Comparison of ENCODE assay signal across 8 mouse cellular contexts in genomic region chr2:121271236-121271927, GRCm38 (mm10). TPM values are rescaled to one million over a fixed set of nuclear protein-coding genes. Genes with fewer than 3 reads are reported as not detected.
DNase-seq lines count a peak whose midpoint lies in the region; ATAC-seq and TF ChIP-seq lines count a peak whose summit lies in the region.

TSS of gene Trp53bp1 (minus strand) at chr2:121271407.

- peak; percentile 97 for DNase-seq in 3T3-L1 (ENCODE audit: low read depth, low spot score)
- peak; percentile 79 to 87 for DNase-seq in adrenal gland, postnatal 4 days (ENCODE audit: low spot score in 2 of 2)
- peak; percentile 98 for DNase-seq in embryonic facial prominence, embryonic 14.5 days (ENCODE audit: low spot score)
- DNase-seq in heart, adult 2 months = peak; percentile 96 to 97
- DNase-seq in kidney, adult 8-10 months = peak; percentile 95 to 97
- peak; percentile 93 to 95 for DNase-seq in spleen, postnatal 10 days (ENCODE audit: low spot score in 2 of 2)

- peak; percentile 99 for ATAC-seq in embryonic facial prominence, embryonic 14.5 days (ENCODE audit: low read depth)
- peak; percentile 99 for ATAC-seq in limb, embryonic 13.5 days (ENCODE audit: low FRiP score, low read depth)
- ATAC-seq in midbrain, embryonic 16.5 days = peak; percentile 99

- TF ChIP-seq EP300 in heart, adult 2 months (IDR thresholded peaks at IDR 0.05; ENCODE audit: insufficient read depth, low read depth, low read length) = peak; percentile 62; the same call in 1 of the 2 replicates

- H3K4me1 ChIP-seq in embryonic facial prominence, embryonic 14.5 days (ENCODE audit: control insufficient read depth, insufficient read depth, low read length) = peaks cover 5% of the 10 kb centered on the region
- H3K4me1 ChIP-seq in heart, adult 2 months (ENCODE audit: control insufficient read depth, insufficient read depth, low read length) = peaks cover 2% of the 10 kb centered on the region
- H3K4me1 ChIP-seq in limb, embryonic 13.5 days = peaks cover 30% of the 10 kb centered on the region
- H3K4me1 ChIP-seq in midbrain, embryonic 16.5 days (ENCODE audit: control insufficient read depth, insufficient read depth, low read length) = peaks cover 42% of the 10 kb centered on the region

- H3K27ac ChIP-seq in embryonic facial prominence, embryonic 14.5 days (replicated peaks; ENCODE audit: low read depth, low read length) = peak within 1 kb of the TSS; percentile 89
- peak within 1 kb of the TSS; percentile 94 for H3K27ac ChIP-seq in heart, adult 2 months
- peak within 1 kb of the TSS; percentile 89 for H3K27ac ChIP-seq in limb, embryonic 13.5 days
- peak within 1 kb of the TSS; percentile 98 for H3K27ac ChIP-seq in midbrain, embryonic 16.5 days (ENCODE audit: low read length)

- H3K79me2 ChIP-seq in heart, adult 2 months (replicated peaks; ENCODE audit: control insufficient read depth, insufficient read depth, low read length) = no peaks in the 10 kb centered on the region; the same call in 1 of the 2 replicates

- WGBS in embryonic facial prominence, embryonic 14.5 days = under 1% methylated on average over 37 of the region's 37 CpGs
- WGBS in heart, adult 2 months = 1% methylated on average over 37 of the region's 37 CpGs
- under 1% methylated on average over 33 of the region's 37 CpGs for WGBS in limb, embryonic 13.5 days
- under 1% methylated on average over 33 of the region's 37 CpGs for WGBS in midbrain, embryonic 16.5 days

- 0 out of 2 replicates have a peak, but pooled peaks have one; percentile 30 for TF ChIP-seq POLR2A in heart, adult 2 months (IDR thresholded peaks at IDR 0.05; ENCODE audit: insufficient read depth, low read depth, low read length)

- H3K4me3 ChIP-seq in embryonic facial prominence, embryonic 14.5 days (ENCODE audit: low read depth, low read length) = peak within 1 kb of the TSS; percentile 96
- peak within 1 kb of the TSS; percentile 73 for H3K4me3 ChIP-seq in heart, adult 2 months
- peak within 1 kb of the TSS; percentile 86 for H3K4me3 ChIP-seq in limb, embryonic 13.5 days
- peak within 1 kb of the TSS; percentile 85 for H3K4me3 ChIP-seq in midbrain, embryonic 16.5 days (ENCODE audit: low read depth, low read length)

- peak within 1 kb of the TSS; percentile 89 for H3K9ac ChIP-seq in embryonic facial prominence, embryonic 14.5 days (ENCODE audit: low read depth, low read length)
- peak within 1 kb of the TSS; percentile 81 for H3K9ac ChIP-seq in heart, adult 2 months (ENCODE audit: low read depth, low read length)
- peak within 1 kb of the TSS; percentile 85 for H3K9ac ChIP-seq in limb, embryonic 13.5 days
- H3K9ac ChIP-seq in midbrain, embryonic 16.5 days (ENCODE audit: low read depth, low read length) = peak within 1 kb of the TSS; percentile 92

- 0 out of 2 replicates have a peak, but pooled peaks have one; percentile 18 for TF ChIP-seq CTCF in heart, adult 2 months (IDR thresholded peaks at IDR 0.05)

- H3K27me3 ChIP-seq in embryonic facial prominence, embryonic 14.5 days (replicated peaks; ENCODE audit: control insufficient read depth, insufficient read depth, low read length) = no peaks in the 10 kb centered on the region
- no peaks in the 10 kb centered on the region for H3K27me3 ChIP-seq in heart, adult 2 months (ENCODE audit: control insufficient read depth, insufficient read depth, low read length)
- H3K27me3 ChIP-seq in limb, embryonic 13.5 days = no peaks in the 10 kb centered on the region
- no peaks in the 10 kb centered on the region for H3K27me3 ChIP-seq in midbrain, embryonic 16.5 days (ENCODE audit: control insufficient read depth, insufficient read depth, low read depth, low read length)

- peak within 1 kb of the TSS; percentile 61 for H3K4me2 ChIP-seq in embryonic facial prominence, embryonic 14.5 days (ENCODE audit: low read depth, low read length)
- peak within 1 kb of the TSS; percentile 75 for H3K4me2 ChIP-seq in limb, embryonic 13.5 days (replicated peaks)
- peak within 1 kb of the TSS; percentile 74 for H3K4me2 ChIP-seq in midbrain, embryonic 16.5 days (ENCODE audit: low read length)

- no peaks in the 10 kb centered on the region for H3K9me3 ChIP-seq in embryonic facial prominence, embryonic 14.5 days (ENCODE audit: control insufficient read depth, low read length)
- no peaks in the 10 kb centered on the region for H3K9me3 ChIP-seq in limb, embryonic 13.5 days
- no peaks in the 10 kb centered on the region for H3K9me3 ChIP-seq in midbrain, embryonic 16.5 days (replicated peaks; ENCODE audit: control insufficient read depth, low read length, poor library complexity, severe bottlenecking)

- intact Hi-C loops in heart, adult 2 months (cut with DNase I) = loop anchor here (1.0 to 5.0 kb wide), 3 partner anchors 17 to 141 kb away; partner anchors contain the start of genes Catsper2, Ckmt1, Pdia3 and Ppip5k1

- peaks cover 36% of the 10 kb centered on the region for H3K36me3 ChIP-seq in embryonic facial prominence, embryonic 14.5 days (ENCODE audit: control insufficient read depth, insufficient read depth, low read length)
- H3K36me3 ChIP-seq in heart, adult 2 months (ENCODE audit: control insufficient read depth, insufficient read depth, low read length) = peaks cover 9% of the 10 kb centered on the region
- peaks cover 34% of the 10 kb centered on the region for H3K36me3 ChIP-seq in limb, embryonic 13.5 days
- peaks cover 10% of the 10 kb centered on the region for H3K36me3 ChIP-seq in midbrain, embryonic 16.5 days (ENCODE audit: control insufficient read depth, insufficient read depth, low read length)

RNA-seq across cellular contexts. Expression of gene Trp53bp1, which starts in this region (rescaled TPM):
- 100 to 1,000 TPM in 1 of 2 experiments, 10 to 100 TPM in 1; 99.2 to 105 TPM for total RNA-seq in adrenal gland, postnatal 4 days (2021)
- polyA plus RNA-seq in embryonic facial prominence, embryonic 14.5 days (2014; fragmentation: Nextera tagmentation; extraction: Ambion mirVana) = 50.3 and 60.5 TPM in 2 replicates
- total RNA-seq in heart, adult 2 months (2021) = 10 to 100 TPM; 28.3 to 29.4 TPM
- polyA plus RNA-seq in heart, adult 2 months (2012; rRNA removed) = 13.0 and 25.6 TPM in 2 replicates
- 89.9 and 99.6 TPM in 2 replicates for polyA plus RNA-seq in limb, embryonic 13.5 days (2015; fragmentation: Nextera tagmentation; extraction: Ambion mirVana)
- 170 and 193 TPM in 2 replicates for polyA plus RNA-seq in midbrain, embryonic 16.5 days (2015; fragmentation: Nextera tagmentation; extraction: Ambion mirVana)

Comparison
In these comparisons a context has a peak if more than half of its experiments do, and no peak if none do; other contexts are left out.
1. Peak in every context shown above with its lines: DNase-seq, ATAC-seq, H3K4me3 ChIP-seq and H3K27ac ChIP-seq.